Mouse (Mus musculus): ENCODE measurements around the gene Gm49354. TPM values are rescaled to one million over a fixed set of nuclear protein-coding genes. Genes with fewer than 3 reads are reported as not detected.
"Not testable (repeated sequence)": the region's sequence is repeated elsewhere in the genome, so short reads cannot be mapped to it uniquely, and the experiment has no call there.

The Gm49354 gene
- polyA plus RNA-seq, 1 experiment from 2014 or later, result not detected

GRCm38 (mm10) chr13:59745462-59745861 lies 36.6 kb downstream of the Gm49354 start:
- DNase-seq (ENCODE audit: low spot score), result no peak
- H3K9me3 ChIP-seq (ENCODE audit: control insufficient read depth, low read length), result no peaks in the 10 kb centered on the region
- H3K4me3 ChIP-seq (ENCODE audit: low read depth, low read length), result no peak overlapping the region
- no peaks in the 10 kb centered on the region for H3K27me3 ChIP-seq (ENCODE audit: control insufficient read depth, insufficient read depth, low read length)
- H3K9ac ChIP-seq (ENCODE audit: low read length), result no peak overlapping the region
- no peak overlapping the region for H3K27ac ChIP-seq (replicated peaks)
- H3K36me3 ChIP-seq (ENCODE audit: control insufficient read depth, insufficient read depth, low read length), result no peaks in the 10 kb centered on the region
- 81% methylated on average over 6 of the region's 6 CpGs for WGBS
- no peak for ATAC-seq (ENCODE audit: low FRiP score, low TSS enrichment)
- no peak overlapping the region for H3K4me2 ChIP-seq (replicated peaks; ENCODE audit: low read depth)
- no peaks in the 10 kb centered on the region for H3K4me1 ChIP-seq (replicated peaks; ENCODE audit: control insufficient read depth, insufficient read depth)
- TF ChIP-seq EP300 (optimal IDR thresholded peaks at IDR 0.05), result no peak
- TF ChIP-seq CTCF (IDR thresholded peaks at IDR 0.05; ENCODE audit: low read depth), result no peak

- no peak overlapping the region for H3K27ac ChIP-seq (replicated peaks)
- 68% methylated on average over 10 of the region's 10 CpGs for WGBS
- H3K9ac ChIP-seq (ENCODE audit: low read length), result no peak overlapping the region
- no peak overlapping the region for H3K4me2 ChIP-seq (replicated peaks; ENCODE audit: low read depth)
- ATAC-seq (ENCODE audit: low FRiP score, low TSS enrichment) (no peak), DNase-seq (ENCODE audit: low spot score) (no peak)
- H3K4me1 ChIP-seq (replicated peaks; ENCODE audit: control insufficient read depth, insufficient read depth), result no peaks in the 10 kb centered on the region
- no peak overlapping the region for H3K4me3 ChIP-seq (ENCODE audit: low read depth, low read length)
- no peaks in the 10 kb centered on the region for H3K36me3 ChIP-seq (ENCODE audit: control insufficient read depth, insufficient read depth, low read length)
- TF ChIP-seq EP300 (optimal IDR thresholded peaks at IDR 0.05) (no peak), CTCF (IDR thresholded peaks at IDR 0.05; ENCODE audit: low read depth) (peak; percentile 54)
- H3K27me3 ChIP-seq (ENCODE audit: control insufficient read depth, insufficient read depth, low read length), result no peaks in the 10 kb centered on the region
- H3K9me3 ChIP-seq (ENCODE audit: control insufficient read depth, low read length), result no peaks in the 10 kb centered on the region
Observed at GRCm38 (mm10) chr13:59741697-59742096, 40.3 kb downstream of the Gm49354 start.

- TF ChIP-seq EP300 (optimal IDR thresholded peaks at IDR 0.05), result no peak
- no peak for TF ChIP-seq CTCF (IDR thresholded peaks at IDR 0.05; ENCODE audit: low read depth)
- ATAC-seq (ENCODE audit: low FRiP score, low TSS enrichment) (no peak), DNase-seq (ENCODE audit: low spot score) (no peak)
- H3K9me3 ChIP-seq (ENCODE audit: control insufficient read depth, low read length), result no peaks in the 10 kb centered on the region
- H3K4me1 ChIP-seq (replicated peaks; ENCODE audit: control insufficient read depth, insufficient read depth), result no peaks in the 10 kb centered on the region
- no peaks in the 10 kb centered on the region for H3K36me3 ChIP-seq (ENCODE audit: control insufficient read depth, insufficient read depth, low read length)
- H3K27me3 ChIP-seq (ENCODE audit: control insufficient read depth, insufficient read depth, low read length), result no peaks in the 10 kb centered on the region
- no peak overlapping the region for H3K27ac ChIP-seq (replicated peaks)
- H3K4me2 ChIP-seq (replicated peaks; ENCODE audit: low read depth), result no peak overlapping the region
- 82% methylated on average over 11 of the region's 11 CpGs for WGBS
- no peak overlapping the region for H3K9ac ChIP-seq (ENCODE audit: low read length)
- no peak overlapping the region for H3K4me3 ChIP-seq (ENCODE audit: low read depth, low read length)
Observed at GRCm38 (mm10) chr13:59741096-59741495, 40.9 kb downstream of the Gm49354 start.

GRCm38 (mm10) chr13:59739397-59739796 lies 42.6 kb downstream of the Gm49354 start:
- no peaks in the 10 kb centered on the region for H3K27me3 ChIP-seq (ENCODE audit: control insufficient read depth, insufficient read depth, low read length)
- H3K27ac ChIP-seq (replicated peaks), result no peak overlapping the region
- ATAC-seq (ENCODE audit: low FRiP score, low TSS enrichment), result no peak
- no peak overlapping the region for H3K4me2 ChIP-seq (replicated peaks; ENCODE audit: low read depth)
- TF ChIP-seq EP300 (optimal IDR thresholded peaks at IDR 0.05) (no peak), CTCF (IDR thresholded peaks at IDR 0.05; ENCODE audit: low read depth) (no peak)
- no peak overlapping the region for H3K4me3 ChIP-seq (ENCODE audit: low read depth, low read length)
- no peak overlapping the region for H3K9ac ChIP-seq (ENCODE audit: low read length)
- DNase-seq (ENCODE audit: low spot score), result no peak
- no peaks in the 10 kb centered on the region for H3K9me3 ChIP-seq (ENCODE audit: control insufficient read depth, low read length)
- no peaks in the 10 kb centered on the region for H3K4me1 ChIP-seq (replicated peaks; ENCODE audit: control insufficient read depth, insufficient read depth)
- H3K36me3 ChIP-seq (ENCODE audit: control insufficient read depth, insufficient read depth, low read length), result no peaks in the 10 kb centered on the region
- WGBS, result 86% methylated on average over 4 of the region's 4 CpGs

- Histone ChIP-seq H3K4me3 (ENCODE audit: low read depth, low read length) (no peak overlapping the region), H3K9ac (ENCODE audit: low read length) (no peak overlapping the region), H3K4me1 (replicated peaks; ENCODE audit: control insufficient read depth, insufficient read depth) (no peaks in the 10 kb centered on the region), H3K27ac (replicated peaks) (no peak overlapping the region), H3K36me3 (ENCODE audit: control insufficient read depth, insufficient read depth, low read length) (no peaks in the 10 kb centered on the region), H3K9me3 (ENCODE audit: control insufficient read depth, low read length) (no peaks in the 10 kb centered on the region), H3K4me2 (replicated peaks; ENCODE audit: low read depth) (no peak overlapping the region), H3K27me3 (ENCODE audit: control insufficient read depth, insufficient read depth, low read length) (no peaks in the 10 kb centered on the region)
- DNase-seq (ENCODE audit: low spot score) (no peak), ATAC-seq (ENCODE audit: low FRiP score, low TSS enrichment) (no peak)
- WGBS, result 84% methylated on average over 2 of the region's 2 CpGs
- TF ChIP-seq EP300 (optimal IDR thresholded peaks at IDR 0.05), result no peak
- no peak for TF ChIP-seq CTCF (IDR thresholded peaks at IDR 0.05; ENCODE audit: low read depth)
Observed at GRCm38 (mm10) chr13:59738455-59738854, 43.6 kb downstream of the Gm49354 start.

- no peaks in the 10 kb centered on the region for H3K27me3 ChIP-seq (ENCODE audit: control insufficient read depth, insufficient read depth, low read length)
- no peaks in the 10 kb centered on the region for H3K36me3 ChIP-seq (ENCODE audit: control insufficient read depth, insufficient read depth, low read length)
- peak; percentile 53 for DNase-seq (ENCODE audit: low spot score)
- TF ChIP-seq EP300 (optimal IDR thresholded peaks at IDR 0.05) (no peak), CTCF (IDR thresholded peaks at IDR 0.05; ENCODE audit: low read depth) (peak; percentile 66)
- no peaks in the 10 kb centered on the region for H3K9me3 ChIP-seq (ENCODE audit: control insufficient read depth, low read length)
- no peaks in the 10 kb centered on the region for H3K4me1 ChIP-seq (replicated peaks; ENCODE audit: control insufficient read depth, insufficient read depth)
- no peak overlapping the region for H3K27ac ChIP-seq (replicated peaks)
- ATAC-seq (ENCODE audit: low FRiP score, low TSS enrichment), result peak; percentile 74; the same call in 1 of the 2 replicates
- no peak overlapping the region for H3K4me3 ChIP-seq (ENCODE audit: low read depth, low read length)
- no peak overlapping the region for H3K4me2 ChIP-seq (replicated peaks; ENCODE audit: low read depth)
- H3K9ac ChIP-seq (ENCODE audit: low read length), result no peak overlapping the region
- WGBS, result 21% methylated on average over 3 of the region's 3 CpGs
Observed at GRCm38 (mm10) chr13:59735190-59735589, 46.9 kb downstream of the Gm49354 start.

GRCm38 (mm10) chr13:59734347-59734746 lies 47.7 kb downstream of the Gm49354 start:
- ATAC-seq (ENCODE audit: low FRiP score, low TSS enrichment); H3K4me3 ChIP-seq (ENCODE audit: low read depth, low read length); H3K9me3 ChIP-seq (ENCODE audit: control insufficient read depth, low read length); H3K27me3 ChIP-seq (ENCODE audit: control insufficient read depth, insufficient read depth, low read length); H3K36me3 ChIP-seq (ENCODE audit: control insufficient read depth, insufficient read depth, low read length); H3K9ac ChIP-seq (ENCODE audit: low read length); H3K4me2 ChIP-seq (replicated peaks; ENCODE audit: low read depth); H3K4me1 ChIP-seq (replicated peaks; ENCODE audit: control insufficient read depth, insufficient read depth); DNase-seq (ENCODE audit: low spot score); H3K27ac ChIP-seq (replicated peaks): not testable (repeated sequence)
- 13% methylated on average over 6 of the region's 6 CpGs for WGBS
